Mouse (Mus musculus): ENCODE results near the gene Fbxo48. TPM values are rescaled to one million over a fixed set of nuclear protein-coding genes. Genes with fewer than 3 reads are reported as not detected.

Gene Fbxo48
- total RNA-seq, 4 experiments from 2014 or later, result 0.11 to 0.28 (median 0.19) TPM

- DNase-seq (ENCODE audit: low spot score), result no peak
These were observed 18.5 kb downstream of the Fbxo48 start for GRCm38 (mm10) chr11:16969650-16970049.

GRCm38 (mm10) chr11:16972027-16972426 is 20.9 kb downstream of the Fbxo48 start:
- no peak for DNase-seq (ENCODE audit: low spot score)

DNA sequence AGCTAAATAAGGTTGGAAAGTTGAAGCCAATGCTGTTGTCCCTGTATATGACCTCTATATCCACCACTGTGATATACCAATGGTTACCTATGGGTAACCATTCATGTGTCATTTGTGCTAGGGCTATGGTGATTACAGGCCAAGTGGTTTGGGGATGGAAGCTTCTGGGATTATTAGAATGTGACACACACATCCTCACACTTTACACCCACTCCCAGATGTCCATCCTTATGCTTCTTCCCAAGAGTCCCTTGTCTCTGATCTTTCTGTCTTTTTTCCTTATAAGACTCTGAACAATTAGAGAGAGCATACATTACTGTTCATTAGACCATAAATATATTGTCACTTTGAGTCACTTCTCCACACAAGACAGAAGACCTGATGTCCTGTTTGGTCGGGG is 21.9 kb downstream of the Fbxo48 start:
- DNase-seq (ENCODE audit: low spot score), result no peak

- DNase-seq (ENCODE audit: low spot score), result peak; percentile 26
These were observed 25.8 kb downstream of the Fbxo48 start for GRCm38 (mm10) chr11:16976937-16977336.

GRCm38 (mm10) chr11:16977611-16978010 is 26.4 kb downstream of the Fbxo48 start:
- no peak for DNase-seq (ENCODE audit: low spot score)

- DNase-seq (ENCODE audit: low spot score), result no peak
These were observed 27.1 kb downstream of the Fbxo48 start for GRCm38 (mm10) chr11:16978161-16978707.

- DNase-seq (ENCODE audit: low spot score), result no peak
These were observed 35.5 kb downstream of the Fbxo48 start for GRCm38 (mm10) chr11:16986550-16987187.

DNA sequence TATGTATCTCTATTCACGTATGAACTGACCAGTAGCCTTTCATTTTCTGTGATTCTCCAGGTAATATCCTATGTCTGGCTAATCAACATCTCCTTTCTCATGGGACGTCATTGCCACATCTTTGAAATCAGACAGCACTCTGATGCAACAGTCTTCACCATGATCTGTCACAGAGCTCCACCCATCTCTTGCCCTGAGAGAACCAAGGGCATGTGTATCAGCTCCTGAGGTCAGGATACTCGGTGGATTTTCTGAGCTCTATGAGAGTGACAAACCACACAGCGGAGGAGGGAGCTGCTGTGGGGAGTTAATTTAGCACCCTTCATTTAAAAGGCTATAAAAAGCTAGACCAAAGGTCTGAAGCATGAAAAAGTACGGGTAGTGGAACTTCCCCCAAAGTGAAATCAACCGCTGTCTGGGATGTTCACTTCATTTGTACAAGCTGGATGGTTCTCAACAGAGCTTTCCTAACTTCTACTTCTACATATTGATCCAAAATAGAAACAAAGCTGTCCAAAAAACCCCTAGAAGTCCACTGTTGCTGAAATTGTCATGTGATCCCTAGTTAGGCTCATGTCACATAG is 36.7 kb downstream of the Fbxo48 start:
- no peak for DNase-seq (ENCODE audit: low spot score)

DNA sequence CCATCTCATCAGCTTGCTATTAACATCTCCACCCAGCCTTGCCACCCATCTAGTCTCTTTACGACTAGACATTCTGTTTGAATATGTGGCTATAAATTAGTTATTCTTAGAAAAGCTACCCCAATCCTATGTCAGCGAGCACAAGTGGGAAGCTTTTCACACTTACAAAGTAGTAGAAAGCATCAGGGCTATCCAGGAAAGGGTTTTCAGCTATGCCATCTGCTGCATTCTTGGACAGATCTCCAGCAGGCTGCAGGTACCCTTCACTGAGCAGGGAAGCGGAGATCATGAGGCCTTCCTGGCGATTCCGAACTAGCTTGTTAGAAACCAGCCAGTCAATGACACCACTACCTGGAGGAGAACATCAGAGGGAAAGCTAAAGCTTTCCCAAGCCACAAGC is 38.7 kb downstream of the Fbxo48 start:
- no peak for DNase-seq (ENCODE audit: low spot score)

DNA sequence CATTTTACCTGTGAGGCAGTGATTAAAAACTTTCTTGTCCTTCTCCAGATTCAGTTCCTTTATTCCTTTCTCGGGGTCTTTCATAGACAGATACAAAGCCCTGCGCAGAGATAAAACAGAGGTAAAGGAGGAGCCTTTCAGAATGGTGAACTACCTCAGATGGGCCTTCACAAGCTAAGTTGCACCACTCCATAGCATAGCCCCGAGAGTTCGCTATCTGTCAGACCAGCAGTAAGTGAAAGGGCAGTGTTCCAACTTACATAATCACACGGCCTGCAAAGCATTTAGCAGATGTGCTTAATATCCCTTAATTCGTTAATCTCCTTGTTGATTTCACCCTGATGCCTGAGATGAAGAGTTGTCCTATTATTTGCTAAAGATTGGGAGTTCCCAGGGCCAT is 41.7 kb downstream of the Fbxo48 start:
- no peak for DNase-seq (ENCODE audit: low spot score)

- DNase-seq (ENCODE audit: low spot score), result no peak
These were observed 45.6 kb downstream of the Fbxo48 start for GRCm38 (mm10) chr11:16996818-16997217.

DNA sequence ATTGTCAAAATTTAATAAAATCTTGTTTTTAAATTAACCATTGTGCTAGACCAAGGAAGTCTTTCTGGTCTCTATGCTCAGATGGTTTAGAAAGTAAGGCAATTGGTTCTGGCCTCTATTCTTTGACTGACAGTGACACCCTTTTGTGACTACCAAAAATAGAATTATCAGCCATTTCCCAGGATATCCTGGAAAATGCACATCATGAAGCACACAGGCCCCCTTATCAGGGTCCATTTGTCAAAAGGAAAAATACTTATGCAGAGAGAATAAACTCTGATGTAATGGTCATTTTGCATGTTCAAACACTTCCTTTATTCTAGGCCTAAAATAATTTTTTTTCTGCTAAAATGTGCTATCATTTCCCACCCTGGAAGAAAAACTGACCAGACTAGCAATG is 46.3 kb downstream of the Fbxo48 start:
- DNase-seq (ENCODE audit: low spot score), result no peak

- DNase-seq (ENCODE audit: low spot score), result no peak
These were observed 48.2 kb downstream of the Fbxo48 start for GRCm38 (mm10) chr11:16999387-16999786.

- DNase-seq (ENCODE audit: low spot score), result no peak
These were observed 48.8 kb downstream of the Fbxo48 start for GRCm38 (mm10) chr11:16999933-17000332.

- DNase-seq (ENCODE audit: low spot score), result no peak
These were observed 49.5 kb downstream of the Fbxo48 start for GRCm38 (mm10) chr11:17000353-17001334.

- no peak for DNase-seq (ENCODE audit: low spot score)
These were observed 51.7 kb downstream of the Fbxo48 start for GRCm38 (mm10) chr11:17002739-17003373.

GRCm38 (mm10) chr11:17003757-17004156 is 52.6 kb downstream of the Fbxo48 start:
- no peak for DNase-seq (ENCODE audit: low spot score)
